14 mouse cellular contexts compared by ENCODE assay signal in the genomic region with DNA sequence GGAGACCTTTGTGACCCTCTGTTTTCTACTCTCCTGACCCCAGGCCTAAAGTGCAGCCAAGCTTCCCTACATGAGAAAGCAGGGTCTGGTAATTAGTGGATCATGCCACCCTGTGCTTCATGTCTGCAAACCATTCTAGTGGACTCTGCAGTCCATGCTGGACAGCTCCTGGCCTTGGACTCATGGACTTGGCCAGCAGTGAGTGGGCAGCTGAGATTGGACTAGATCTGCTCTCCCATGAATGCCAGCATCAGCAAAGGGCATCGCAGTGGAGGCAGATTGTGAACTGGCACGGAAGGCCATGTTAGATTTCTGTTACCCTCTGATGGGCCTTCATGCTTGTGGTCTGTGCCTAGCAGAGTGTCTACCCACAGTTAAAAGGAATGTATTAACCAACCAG. TPM values are rescaled to one million over a fixed set of nuclear protein-coding genes. Genes with fewer than 3 reads are reported as not detected.
"Had no signal": no experiment of that assay in that cellular context is flagged by ENCODE, and none has a peak within 500 bp of the region (broad histone marks: within the 10 kb centered on the region; RNA-seq: fewer than 3 reads in every experiment).

No protein-coding gene starts in this region.

RNA-seq across cellular contexts. Expression of a gene that starts 12.8 kb away (rescaled TPM):
- total RNA-seq: megakaryocyte, adult 5-6 weeks; megakaryocyte-erythroid progenitor cell, adult 5-6 weeks; neutrophil, adult 5-6 weeks had no signal
- polyA plus RNA-seq: lung, embryonic 14.5 days; lung, embryonic 16.5 days; midbrain, embryonic 10.5 days; midbrain, embryonic 12.5 days; midbrain, embryonic 14.5 days; midbrain, embryonic 16.5 days; neural tube, embryonic 12.5 days; neural tube, embryonic 14.5 days; stomach, embryonic 14.5 days; stomach, embryonic 16.5 days; thymus, postnatal 0 days had no signal
